Mouse (Mus musculus) kidney, adult 8-10 months (tissue): ENCODE data around the gene Ramp2.

Source experiments
- DNase-seq, 2 experiments: peaks; one replicate each; pipeline ENCODE4 v3.0.0; 2022

Gene Ramp2

DNA sequence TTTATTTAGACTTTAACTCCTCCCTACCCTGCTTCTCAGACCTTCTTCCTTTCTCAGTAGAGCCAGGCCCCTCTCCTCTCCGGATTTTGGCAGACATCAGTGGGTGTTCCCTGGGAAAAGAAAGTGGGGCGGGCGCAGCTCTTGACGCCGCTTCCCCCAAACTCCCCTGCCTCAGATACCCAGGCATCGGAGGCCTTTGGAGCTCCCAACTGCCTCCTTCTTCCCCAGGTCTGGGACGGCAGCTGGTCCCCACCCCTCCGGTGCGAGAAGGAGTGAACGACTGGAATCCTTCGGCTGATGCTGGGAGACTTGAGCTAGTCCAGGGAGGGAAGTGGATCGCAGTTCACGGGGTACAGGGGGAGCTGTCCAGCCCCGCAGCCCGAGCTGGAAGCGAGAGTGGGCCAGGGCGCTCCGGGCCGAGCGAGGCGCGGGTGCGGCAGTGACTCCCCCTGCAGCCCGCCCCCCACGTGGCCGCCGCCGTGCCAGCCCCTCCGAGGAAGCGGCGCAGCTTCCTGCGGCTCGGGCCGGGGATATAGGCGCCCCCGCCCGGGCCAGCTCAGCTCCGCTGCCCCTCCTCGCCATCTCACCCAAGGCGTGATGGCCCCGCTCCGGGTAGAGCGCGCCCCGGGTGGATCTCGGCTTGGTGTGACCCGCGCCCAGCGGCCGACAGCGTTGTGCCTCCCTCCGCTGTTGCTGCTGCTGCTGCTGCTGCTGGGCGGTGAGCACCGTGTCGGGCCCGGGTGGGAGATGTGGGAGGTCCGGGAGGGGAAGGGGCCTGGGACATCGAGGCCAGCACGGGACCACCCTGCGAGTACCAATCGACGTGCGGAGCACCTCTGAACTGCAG lies at the start of gene Ramp2:
Ramp2 (plus strand) TSS at position 174 of the 847 bp plus-strand sequence.
- DNase-seq: no peak

DNA sequence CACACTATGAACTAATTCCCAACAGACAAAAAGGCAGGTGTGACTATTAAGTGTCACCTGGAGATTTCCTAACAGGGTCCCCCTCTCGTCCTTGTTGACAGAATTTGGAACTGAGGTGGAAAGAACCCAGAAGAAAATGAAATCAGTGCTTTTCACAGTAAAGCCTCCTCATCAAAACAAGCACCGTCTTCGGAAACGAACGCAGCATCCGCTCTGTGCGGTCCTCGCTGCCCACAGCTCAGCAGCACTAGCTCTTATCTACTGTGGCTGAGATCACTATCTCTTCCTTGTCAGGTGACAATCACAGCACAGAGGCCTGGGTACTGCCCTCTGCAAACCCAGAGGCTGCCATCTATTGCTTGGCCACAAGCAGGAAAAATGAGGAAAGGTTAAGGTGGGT lies 49.7 kb upstream of the Ramp2 start:
- no peak for DNase-seq

DNA sequence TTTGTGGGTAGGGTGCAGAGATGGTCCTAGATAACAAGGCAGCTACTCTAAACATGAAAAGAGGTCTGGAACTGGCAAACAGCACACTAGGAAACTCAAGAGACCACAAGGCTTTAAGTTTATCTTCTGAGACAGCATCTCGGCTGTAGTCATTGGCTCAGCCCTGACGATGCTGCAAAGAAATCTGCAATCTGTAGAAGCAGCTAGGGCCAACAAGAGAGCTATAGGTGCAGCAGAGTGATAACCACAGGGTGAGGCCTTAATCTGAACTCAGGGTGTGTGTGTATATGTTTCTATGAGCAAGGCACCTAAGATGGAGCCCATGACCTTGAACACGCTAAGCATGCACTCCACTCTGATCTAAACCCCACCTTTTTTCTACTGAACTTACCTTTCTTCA lies 46.3 kb upstream of the Ramp2 start:
- no peak for DNase-seq

DNA sequence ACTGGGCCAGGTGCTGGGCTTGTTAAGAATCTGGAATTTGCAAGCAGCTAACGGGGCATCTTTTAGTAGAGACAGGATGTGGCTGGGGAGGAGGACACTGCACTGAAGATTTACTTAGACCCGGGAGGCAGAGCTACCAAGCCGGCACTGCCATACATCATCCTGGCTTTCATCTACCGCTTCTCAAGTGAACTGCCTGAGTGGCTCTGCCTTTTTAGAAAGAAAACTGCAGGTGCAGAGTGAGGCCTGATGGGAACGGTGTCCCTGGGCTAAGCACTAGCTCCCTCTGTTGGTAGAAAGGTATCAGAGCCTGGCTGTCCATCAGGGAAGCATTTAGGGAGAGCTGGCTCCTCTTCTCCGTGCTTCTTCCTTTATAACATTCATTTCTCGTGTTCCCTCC lies 44.8 kb upstream of the Ramp2 start:
- DNase-seq: peak in 1 of 2 experiments; percentile 25

DNA sequence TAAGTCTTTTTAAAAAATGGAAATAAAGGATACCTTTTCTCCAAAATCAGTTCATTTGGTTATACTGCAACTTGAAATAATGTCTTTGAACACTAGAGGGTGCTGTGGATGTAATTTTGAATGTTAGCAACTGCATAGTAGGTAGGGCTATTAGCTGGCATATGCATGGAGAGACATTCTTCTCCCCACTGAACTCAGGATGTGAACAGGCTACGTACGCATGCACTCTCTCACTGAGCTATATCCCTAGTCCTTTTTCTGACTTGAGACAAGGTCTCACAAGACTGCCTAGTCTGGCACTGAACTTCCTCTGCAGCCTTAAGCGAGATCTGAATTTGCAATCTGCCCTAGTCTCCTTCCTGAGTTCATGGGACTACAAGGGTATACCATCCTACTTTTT lies 33.9 kb upstream of the Ramp2 start:
- DNase-seq: peak in 1 of 2 experiments; percentile 65

DNA sequence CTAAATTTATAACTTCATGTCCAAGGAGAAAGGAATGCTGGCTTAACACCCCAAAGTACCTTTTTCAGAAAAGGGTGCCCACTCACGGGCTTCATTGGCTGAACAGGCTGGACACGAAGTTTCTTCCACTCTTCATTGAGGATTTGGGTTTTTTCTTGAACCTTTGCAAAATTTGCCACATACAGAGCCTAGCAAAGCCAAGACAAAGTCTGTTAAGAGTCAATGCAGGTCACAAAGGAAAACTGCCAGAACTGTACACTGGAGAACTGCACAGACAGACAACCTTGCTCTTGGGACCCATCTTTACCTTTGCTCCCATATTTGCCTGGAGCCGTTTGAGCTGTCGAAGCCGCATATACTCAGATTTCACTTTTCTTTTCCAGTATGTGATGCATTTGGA lies 28.9 kb upstream of the Ramp2 start:
- peak; percentile 14 to 54 for DNase-seq

DNA sequence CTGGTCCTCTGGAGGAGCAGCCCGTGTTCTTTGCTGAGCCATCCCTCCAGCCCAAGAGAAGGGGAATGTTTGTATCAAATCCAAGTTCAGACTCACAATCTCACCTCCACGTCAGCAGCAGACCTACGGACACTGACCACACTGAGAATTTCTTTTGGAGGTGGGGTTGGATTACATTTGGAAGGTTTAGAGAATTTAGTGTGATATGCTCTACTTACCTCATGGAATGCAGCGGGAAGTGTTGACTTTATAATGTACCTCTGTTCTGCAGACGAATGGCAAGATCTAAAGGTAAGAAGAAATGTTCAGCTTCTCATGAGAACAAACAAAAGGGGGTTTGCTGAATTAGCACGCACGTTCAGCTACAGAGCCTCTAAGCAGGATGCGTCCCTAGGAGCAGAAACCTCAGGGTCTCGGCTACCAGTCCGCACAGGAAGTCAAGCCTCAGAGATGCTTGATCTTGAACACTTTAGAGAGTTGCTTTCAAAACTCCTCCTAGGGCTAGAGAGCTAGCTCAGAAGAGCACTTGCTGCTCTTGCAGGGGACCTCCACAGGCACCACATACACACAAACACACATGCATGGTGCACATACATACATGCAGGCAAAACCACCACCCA lies 27.3 kb upstream of the Ramp2 start:
- DNase-seq: peak; percentile 37 to 73

DNA sequence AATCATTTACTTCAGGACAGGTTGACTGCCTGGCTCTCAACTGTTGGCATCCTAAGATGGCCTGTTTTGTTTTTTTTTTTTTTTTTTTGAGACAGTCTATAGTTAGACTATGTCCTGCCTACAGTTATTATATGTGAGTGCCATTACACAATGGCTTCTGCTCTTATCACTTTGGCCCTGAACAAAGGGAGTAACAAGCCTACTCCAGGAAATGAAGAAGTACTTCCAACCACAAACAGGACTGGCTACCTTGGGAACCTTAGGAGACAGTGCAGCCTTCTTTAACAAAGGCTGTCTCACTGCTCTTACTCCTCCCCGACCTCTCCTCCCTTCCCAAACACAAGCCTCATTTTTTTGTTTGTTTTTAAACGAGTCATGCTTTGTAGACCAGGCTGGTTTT lies 25.0 kb upstream of the Ramp2 start:
- no peak for DNase-seq

DNA sequence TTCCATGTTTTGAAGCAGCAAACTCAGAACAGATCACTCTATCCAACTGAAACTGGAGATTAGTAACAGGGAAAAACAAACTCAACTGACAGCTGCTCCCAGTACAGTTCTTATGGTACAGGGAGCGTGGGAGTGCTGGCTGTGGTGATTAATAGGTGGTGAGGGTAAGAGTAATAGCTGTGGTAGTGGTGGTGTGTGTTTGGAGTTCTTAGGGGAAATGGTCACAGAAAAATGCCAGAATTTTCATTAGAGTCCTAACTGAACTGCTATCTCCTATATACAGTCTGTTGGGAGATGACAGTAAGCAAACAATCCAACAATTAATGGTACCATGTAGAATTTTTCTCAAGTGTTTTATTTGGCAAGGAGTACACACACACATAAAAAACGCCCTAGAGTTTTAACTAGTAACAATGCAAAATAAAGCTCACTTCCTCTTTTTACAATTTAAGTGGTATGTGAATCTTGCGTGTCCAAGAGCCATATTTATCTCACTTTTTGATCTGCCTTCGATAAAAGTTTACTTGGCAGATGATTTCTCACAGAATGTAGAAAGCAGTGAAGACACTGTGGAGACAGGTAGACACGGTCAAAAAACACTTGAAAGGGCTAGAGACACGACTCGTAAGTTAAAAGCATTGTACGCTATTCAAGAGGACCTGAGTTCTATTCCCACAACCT lies 24.4 kb upstream of the Ramp2 start:
- DNase-seq: no peak

DNA sequence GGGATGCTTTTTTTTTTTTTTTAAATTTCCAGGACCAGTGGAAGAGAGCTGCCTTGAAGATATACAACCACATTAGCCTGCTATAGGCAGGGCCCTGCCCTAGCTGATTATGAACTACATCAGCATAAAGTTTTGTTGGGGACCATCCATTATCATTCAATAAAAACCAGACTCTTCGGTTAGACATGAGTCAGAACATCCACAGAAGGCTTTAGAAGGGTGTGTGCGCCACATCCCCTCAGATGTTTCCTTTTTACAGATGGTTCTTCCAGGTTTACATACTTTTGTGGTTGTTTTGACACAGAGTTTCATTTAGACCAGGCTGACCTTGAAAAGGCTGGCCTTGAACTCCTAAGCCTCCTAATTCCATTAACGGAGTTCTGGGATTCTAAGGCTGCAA lies 21.5 kb upstream of the Ramp2 start:
- DNase-seq: no peak

DNA sequence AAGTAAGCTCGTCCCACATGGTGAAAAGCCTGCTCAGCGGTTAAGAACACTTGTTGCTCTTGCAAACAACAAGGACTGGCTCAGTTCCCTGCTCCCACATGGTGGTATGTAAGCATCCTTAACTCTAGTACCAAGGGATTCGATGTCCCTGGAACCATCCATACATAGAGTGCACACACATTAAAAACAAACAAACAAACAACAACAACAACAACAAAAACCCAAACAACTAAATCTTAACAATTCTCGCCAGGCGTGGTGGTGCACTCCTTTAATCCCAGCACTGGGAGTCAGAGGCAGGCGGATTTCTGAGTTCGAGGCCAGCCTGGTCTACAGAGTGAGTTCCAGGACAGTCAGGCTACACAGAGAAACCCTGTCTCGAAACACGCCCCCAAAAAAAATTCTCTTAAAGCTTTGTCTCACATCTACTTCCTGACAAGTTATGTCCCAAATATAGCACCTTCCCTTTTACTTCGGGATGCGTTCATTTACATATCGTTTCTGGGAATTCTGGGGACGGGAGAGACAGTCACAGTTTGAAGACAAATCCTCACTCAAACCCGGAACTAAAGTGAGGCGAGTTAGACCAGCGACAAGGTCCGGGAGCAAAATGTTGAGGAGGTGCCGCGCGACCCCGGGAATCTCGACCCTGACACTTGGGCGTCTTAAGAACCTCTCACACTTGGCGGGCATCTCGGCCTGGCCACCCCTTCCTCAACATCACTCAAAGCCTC lies 20.3 kb upstream of the Ramp2 start:
- DNase-seq: no peak

DNA sequence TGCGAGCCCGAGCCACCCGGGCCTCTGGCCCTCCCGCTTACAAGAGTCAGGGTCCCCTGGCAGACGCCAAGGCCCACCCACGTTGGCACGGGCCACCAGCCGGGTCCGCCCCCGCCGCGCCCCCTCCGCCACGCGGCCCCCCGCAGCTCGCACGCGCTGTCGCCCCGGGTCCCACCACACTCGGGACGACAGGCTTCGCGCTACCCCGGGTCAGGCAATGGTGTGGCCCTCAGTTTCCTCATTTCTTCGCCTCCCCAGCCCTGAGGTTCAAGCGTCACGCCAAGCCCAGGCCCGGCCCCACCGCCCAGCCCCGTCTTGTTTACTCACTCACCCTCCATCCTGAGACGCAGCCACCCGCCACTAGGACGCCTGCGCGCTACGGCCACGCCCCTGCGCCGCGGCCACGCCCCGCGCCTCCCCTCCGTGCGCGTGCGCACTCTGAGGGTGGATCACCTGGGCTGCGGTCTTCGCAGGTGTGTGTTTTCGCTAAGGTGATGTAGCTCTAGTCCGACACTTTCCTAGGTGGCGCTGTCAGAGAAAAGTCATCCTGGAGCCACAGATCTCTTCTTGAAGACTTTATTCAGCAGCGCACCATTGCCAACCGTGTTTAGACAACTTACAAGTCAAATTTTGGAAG lies 19.6 kb upstream of the Ramp2 start, which contains the start of gene Ezh1:
Ezh1 (minus strand) TSS at position 399 of the 637 bp plus-strand sequence.
- peak; percentile 96 to 97 for DNase-seq

DNA sequence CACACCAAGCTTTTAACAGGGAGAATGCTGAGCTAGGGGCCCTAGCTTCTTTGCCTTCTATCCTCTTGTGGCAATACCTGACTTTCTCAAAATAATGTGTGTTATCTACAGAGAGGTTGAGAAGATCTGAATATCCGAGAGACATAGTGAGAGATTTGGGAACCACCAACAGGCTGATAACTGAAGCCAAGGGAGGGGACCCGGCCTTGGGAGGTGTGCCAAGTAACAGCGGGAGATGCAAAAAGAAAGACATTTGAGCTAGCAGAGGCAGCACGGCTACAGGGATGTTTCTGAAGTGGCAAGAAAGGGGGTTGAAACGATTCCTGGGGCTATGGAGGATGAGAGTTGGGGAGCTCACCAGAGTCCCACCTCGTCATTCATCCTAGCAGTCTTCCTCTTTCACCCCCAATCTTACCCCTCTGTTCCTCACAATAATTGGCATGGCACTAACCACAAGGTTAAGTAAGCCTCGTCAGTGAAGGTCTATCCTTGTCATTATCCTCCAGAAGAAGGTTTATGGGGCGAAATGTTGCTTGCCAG lies 16.4 kb upstream of the Ramp2 start:
- DNase-seq: no peak

DNA sequence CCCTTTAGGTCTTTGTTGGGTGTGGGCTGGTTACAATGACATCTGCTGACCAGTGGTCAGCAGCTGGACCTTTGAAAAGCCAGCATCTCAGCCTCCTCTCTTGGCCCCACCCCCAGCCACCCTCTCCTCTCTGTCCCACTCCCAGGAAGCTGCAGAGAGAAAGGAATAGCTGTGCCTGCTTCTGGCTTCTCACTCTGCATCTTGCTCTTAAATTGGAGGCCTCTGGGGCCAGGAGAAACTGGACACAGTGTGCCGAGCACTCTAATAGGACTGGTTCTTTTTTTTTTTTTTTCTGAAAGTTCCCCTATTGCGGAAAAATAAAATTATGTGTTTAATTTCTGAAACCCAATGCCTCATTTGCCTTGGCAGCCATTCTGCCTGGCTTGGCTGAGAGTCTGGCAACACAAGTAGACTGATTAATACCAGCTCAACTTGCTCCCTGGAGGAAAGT lies 15.7 kb upstream of the Ramp2 start:
- DNase-seq: no peak

DNA sequence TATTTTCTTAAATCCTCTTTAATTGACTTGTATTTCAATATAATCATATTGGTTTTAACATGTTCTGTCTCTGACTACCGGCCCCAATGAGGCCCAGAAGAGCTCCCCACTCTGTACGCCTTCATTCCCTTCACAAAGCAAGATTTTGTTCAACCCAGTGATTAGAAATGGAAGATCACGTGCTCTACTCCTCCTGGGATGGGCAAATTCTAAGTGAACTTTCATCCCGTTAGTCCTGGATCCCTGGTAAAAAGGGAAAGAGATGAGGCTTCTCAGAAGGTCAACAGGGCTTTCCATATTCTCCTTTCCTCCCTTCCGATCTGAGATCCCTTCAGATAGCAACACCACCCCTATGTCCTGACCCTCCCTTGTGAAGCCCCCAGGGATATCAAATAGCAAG lies 15.3 kb upstream of the Ramp2 start:
- DNase-seq: peak in 1 of 2 experiments; percentile 30

DNA sequence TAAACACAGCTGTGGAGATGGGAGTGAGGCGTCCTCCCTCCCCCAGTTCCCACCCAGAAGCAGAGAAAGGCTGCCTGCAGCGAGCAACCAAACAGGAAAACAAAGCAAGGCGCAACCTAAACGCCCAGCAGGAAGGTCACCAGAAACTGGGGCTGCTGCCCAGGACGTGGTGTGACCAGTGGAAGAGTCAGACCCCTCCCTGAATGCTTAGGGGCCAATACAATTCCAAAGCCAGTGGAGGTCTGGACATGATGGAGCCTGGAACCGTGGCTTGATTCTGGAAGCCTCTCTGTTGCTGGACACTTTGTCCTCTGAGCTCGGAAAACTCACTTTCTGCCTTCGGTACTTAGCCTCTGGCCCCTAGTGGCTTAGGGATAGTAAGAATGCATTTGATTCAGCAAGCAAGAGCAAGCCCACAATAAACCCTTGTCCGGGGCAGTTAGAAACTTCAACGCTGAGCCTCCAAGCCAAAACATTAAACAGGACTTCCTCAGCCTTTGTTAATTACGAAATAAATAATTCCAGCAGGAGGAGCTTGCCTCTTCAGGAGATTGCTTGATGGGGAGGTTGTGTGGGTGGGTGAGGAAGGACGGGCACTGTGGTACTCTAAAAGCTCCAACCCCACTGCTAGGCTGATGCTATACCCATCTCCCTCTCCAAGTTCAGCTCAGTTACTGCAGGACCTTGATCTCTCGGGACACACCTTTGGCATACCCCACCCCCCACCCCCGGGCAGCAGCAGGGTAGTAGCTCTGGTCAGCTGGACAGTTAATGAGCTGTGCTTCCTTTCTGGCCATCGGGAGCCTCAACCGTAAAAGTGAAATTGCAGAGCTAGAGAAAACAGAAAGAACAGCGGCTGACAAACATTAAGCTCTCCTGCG lies 14.6 kb upstream of the Ramp2 start:
- DNase-seq: peak; percentile 70 to 79

DNA sequence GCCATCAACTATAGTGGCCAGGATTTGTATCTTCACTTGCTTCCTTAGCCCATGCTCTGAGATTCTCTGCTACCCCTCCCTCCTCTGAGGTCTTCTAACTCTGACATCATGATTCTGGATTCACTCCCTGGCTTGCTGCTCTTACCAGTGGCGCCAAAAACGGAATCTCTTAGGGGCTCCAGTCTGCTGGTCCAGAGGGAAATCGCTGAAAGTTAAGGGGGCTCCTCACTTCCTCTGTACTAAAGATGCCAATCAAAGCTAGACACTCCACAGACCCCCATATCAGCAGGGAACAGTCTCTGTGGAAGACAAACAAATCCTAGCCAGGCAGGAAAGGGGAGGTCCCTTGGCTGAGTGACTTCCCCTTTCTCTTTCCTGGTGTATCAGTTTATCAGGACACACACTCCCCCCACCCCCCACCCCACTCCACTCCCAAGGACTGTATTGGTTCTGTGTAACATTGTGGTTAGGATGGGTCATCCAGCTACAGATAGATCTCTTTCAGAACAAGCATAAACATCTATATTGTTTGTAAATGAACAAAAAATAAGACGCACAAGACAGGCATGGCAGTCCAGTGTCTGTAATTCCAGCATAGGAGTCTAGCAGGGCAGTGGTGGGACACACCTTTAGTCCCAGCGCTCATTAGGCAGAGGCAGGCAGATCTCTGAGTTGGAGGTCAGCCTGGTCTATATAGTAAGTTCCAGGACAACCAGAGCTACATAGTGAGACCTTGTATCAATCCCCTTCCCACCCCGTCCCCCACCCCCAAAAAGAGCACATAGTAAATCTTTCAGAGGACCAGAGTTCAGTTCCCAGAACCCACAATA lies 13.6 kb upstream of the Ramp2 start:
- peak in 1 of 2 experiments; percentile 34 for DNase-seq

DNA sequence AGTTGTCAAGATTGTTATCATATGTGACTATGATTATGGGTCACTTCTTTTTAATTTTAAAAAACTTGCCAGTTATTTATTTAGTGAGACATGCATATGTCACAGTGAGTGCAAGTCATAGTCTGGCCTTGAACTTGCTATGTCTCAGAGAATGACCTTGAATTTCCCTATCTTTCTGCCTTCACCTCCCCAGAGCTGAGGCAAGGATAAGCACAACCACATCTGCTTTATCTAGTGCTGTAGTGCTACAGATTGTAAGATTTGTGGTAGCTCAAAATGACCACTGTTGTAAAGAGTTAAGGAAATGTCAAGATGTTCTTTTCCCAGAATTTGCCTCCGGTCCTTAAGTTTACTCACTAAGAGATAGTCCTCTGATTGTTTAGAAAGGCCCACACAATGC lies 12.6 kb upstream of the Ramp2 start:
- DNase-seq: no peak

DNA sequence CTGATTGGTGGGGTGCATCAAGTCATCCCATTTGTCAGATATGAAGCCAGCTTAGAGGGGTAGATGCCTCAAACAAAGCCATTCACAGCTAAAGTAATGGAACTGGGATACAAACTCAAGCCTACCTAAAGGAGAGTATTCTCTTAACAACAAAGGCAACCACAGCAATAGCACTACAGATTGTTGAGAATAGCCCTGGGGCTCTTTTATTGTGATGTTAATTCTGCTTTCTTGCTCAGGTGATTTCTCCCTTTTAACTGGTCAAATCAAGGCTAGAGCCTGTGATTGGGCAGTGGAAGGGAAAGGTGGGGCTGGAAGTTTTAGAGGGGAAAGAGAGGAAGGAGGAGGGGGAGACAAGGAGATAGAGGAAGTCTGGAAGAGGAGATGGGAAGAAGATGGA lies 11.7 kb upstream of the Ramp2 start:
- DNase-seq: no peak

DNA sequence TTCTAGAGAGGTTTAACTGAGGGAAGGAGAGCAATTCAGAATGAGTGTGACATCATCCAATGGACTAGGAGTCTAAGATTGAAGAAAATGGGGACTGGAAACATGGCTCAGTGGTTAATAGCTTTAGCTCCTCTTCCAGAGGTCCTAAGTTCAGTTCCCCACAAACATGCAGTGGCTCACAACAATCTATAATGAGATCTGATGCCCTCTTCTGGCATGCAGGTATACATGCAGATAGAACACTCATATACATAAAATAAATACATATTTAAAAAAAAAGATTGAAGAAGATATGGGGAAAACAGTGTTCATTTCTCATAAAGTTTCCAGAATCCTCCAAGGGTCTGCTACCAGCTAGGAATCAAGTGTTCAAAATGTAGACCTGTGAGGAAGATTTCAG lies 10.4 kb upstream of the Ramp2 start:
- no peak for DNase-seq
